Mouse (Mus musculus) bone marrow, adult 2 months (tissue): ENCODE measurements around the gene Cuta. TPM values are rescaled to one million over a fixed set of nuclear protein-coding genes. Genes with fewer than 3 reads are reported as not detected.
A peak's percentile ranks its signal among the peaks of the same experiment; 100 is the strongest.
"Not testable (repeated sequence)": the region's sequence is repeated elsewhere in the genome, so short reads cannot be mapped to it uniquely, and the experiment has no call there.

ENCODE experiments used
- H3K27ac ChIP-seq: fragments of 200-500 bp; 2 replicates; pipeline ENCODE4 v1.5.1; 2012; ENCODE audit warnings: low read depth, mild to moderate bottlenecking, control low read depth, inconsistent platforms, low read length; ENCODE audit not compliant: control insufficient read depth, poor library complexity, insufficient read depth
- H3K4me1 ChIP-seq: fragments of 200-500 bp; 2 replicates; pipeline ENCODE4 v1.6.1; 2011; ENCODE audit warnings: low read length; ENCODE audit not compliant: control insufficient read depth, insufficient read depth
- H3K4me3 ChIP-seq: fragments of 200-500 bp; replicated peaks from 2 replicates; pipeline ENCODE3; 2011; ENCODE audit warnings: mild to moderate bottlenecking, low read depth, low read length, control low read depth; ENCODE audit not compliant: control insufficient read depth
- CTCF ChIP-seq: fragments of 200-500 bp; IDR thresholded peaks from 2 replicates; pipeline ENCODE4 v1.5.1; 2011; ENCODE audit warnings: low read length, control low read depth; ENCODE audit not compliant: control insufficient read depth, insufficient read depth
- POLR2A ChIP-seq: fragments of 200-500 bp; IDR thresholded peaks from 2 replicates; pipeline ENCODE4 v1.6.1; 2011; ENCODE audit warnings: low read depth, mild to moderate bottlenecking, control low read depth, low read length, borderline replicate concordance; ENCODE audit not compliant: control insufficient read depth
- WGBS: fragments of 180-500 bp; shearing (Covaris S2); methylation state at CpG from one replicate; pipeline ENCODE4 v1.1.7; 2018; 5-methylcytosine and 5-hydroxymethylcytosine counted together
- polyA plus RNA-seq: library from polyadenylated mRNA; stranded (reverse); fragments of >200 nt; gene quantifications from 2 replicates; pipeline ENCODE4 v1.2.4, GENCODE M21; 2011; ENCODE audit warnings: low replicate concordance; ENCODE audit not compliant: missing spikeins, insufficient read depth, insufficient read length

Cuta gene
- polyA plus RNA-seq, result 77.1 and 99.0 TPM in 2 replicates

DNA sequence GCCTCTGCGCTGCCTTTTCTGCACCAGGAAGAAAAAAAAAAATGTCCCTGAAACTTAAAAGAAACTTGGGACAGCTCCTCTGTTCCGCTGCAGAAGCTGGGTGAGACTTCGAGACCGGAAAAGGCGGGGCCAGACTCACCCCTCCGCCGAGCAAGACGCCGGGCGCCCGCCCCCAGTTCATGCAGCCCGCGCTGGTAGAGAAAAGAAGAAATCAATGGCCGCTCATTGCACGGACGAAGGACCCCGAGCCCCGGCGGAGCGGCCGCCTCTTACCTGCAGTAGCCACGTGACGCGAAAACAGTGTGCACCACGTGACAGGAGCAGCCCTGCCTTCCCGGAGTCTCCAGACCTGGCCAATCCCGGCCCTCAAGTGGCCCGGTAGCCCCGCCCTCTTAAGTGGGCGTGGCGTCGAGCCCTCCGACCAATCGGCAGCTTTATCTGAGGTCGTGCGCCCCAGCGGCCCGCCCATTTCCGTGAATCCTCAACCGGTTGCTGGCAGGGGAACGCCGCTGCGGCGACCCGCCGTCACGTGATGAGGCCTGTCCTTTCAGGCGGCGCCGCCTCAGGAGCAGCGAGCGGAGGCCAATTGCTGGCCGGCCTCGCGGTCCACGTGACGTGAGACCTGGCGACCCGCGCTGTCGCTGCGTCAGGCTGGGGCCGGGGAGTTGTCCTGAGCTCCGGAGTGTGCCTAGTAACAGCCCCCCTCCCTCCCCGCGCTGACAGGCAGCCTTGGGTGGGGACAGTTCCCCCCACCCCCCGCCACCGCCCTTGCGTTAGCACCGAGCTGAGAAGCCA lies at the start of gene Cuta:
TSS of gene Cuta (minus strand) at position 392 of the 795 bp plus-strand sequence.
- peaks cover 1% of the 10 kb centered on the region; the same call in 1 of the 2 replicates for H3K4me1 ChIP-seq
- peak within 1 kb of the TSS; percentile 70 for H3K4me3 ChIP-seq
- under 1% methylated on average over 70 of the region's 70 CpGs for WGBS
- H3K27ac ChIP-seq, result peak within 1 kb of the TSS; percentile 81
- TF ChIP-seq CTCF (no peak), POLR2A (peak; percentile 95)

GRCm38 (mm10) chr17:26985503-26986179 lies 46.3 kb upstream of the Cuta start:
- no peak for TF ChIP-seq POLR2A
- no peak for TF ChIP-seq CTCF
- H3K4me3 ChIP-seq, result no peak overlapping the region

GRCm38 (mm10) chr17:26983382-26983781 lies 44.0 kb upstream of the Cuta start:
- TF ChIP-seq CTCF (no peak), POLR2A (no peak)
- 89% methylated on average over 4 of the region's 4 CpGs for WGBS
- Histone ChIP-seq H3K4me3 (no peak overlapping the region), H3K27ac (no peak overlapping the region), H3K4me1 (peaks cover 3% of the 10 kb centered on the region; the same call in 1 of the 2 replicates)

More at GRCm38 (mm10) chr17:26985503-26986179, 46.3 kb upstream of the Cuta start:
- 85% methylated on average over 10 of the region's 10 CpGs for WGBS
- no peak overlapping the region for H3K27ac ChIP-seq
- no peaks in the 10 kb centered on the region; the same call in 1 of the 2 replicates for H3K4me1 ChIP-seq

DNA sequence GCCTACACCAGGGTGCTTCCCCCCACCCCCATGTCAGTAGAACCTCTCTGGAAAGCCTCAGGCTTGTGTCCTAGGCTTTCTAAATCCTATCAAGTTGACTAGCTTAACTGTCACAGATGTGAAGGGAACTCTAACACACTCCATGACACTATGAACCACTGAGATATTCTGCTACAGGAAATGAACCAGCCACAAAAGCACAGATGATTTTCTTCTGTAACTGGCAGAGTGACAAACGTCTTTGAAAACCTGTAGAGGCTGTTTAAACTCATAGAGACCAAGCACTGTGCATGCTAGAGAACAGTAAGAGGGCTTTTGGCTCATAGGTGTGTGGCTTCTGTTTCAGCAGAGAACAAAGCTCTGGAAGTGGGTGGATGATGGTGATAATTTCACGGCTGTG lies 41.7 kb upstream of the Cuta start:
- WGBS, result 6% methylated on average over 2 of the region's 2 CpGs
- peaks cover 3% of the 10 kb centered on the region; the same call in 1 of the 2 replicates for H3K4me1 ChIP-seq
- no peak overlapping the region for H3K4me3 ChIP-seq
- TF ChIP-seq CTCF (no peak), POLR2A (no peak)
- H3K27ac ChIP-seq, result no peak overlapping the region

DNA sequence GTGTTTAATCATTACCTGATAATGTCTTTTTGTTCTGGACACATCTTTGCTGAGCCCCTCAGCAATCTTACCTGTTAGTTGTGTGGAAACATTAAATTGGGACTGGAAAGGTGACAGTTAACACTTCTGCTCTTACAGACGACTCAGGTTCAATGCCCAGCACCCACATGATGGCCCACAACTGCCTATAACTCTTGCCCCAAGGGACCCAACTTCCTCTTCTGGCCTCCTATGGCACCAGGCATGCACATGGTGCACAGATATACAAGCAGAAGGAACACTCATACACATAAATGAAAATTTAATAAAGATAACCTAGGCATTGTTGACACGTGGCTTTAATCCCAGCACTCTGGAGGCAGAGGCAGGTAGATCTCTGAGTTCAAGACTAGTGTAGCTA lies 40.1 kb upstream of the Cuta start:
- H3K4me1 ChIP-seq, result peaks cover 3% of the 10 kb centered on the region; the same call in 1 of the 2 replicates
- no peak overlapping the region for H3K4me3 ChIP-seq
- no peak for TF ChIP-seq POLR2A
- TF ChIP-seq CTCF, result no peak
- H3K27ac ChIP-seq, result no peak overlapping the region
- WGBS, result 21% methylated on average over 2 of the region's 2 CpGs

DNA sequence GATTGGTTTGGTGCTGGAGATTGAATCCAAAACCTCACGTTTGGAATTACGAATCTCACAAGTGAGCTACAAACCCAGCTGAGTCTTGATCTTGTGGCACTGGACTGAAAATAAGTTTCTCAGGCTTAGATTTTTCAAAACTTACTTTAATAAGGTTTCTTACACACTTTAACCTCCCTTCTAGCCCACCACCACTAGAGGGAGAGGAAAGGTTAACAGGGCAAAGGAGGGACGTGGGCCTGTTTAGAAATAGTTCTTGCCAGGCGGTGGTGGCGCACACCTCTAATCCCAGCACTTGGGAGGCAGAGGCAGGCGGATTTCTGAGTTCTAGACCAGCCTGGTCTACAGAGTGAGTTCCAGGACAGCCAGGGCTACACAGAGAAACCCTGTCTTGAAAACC lies 38.0 kb upstream of the Cuta start:
- WGBS, result 83% methylated on average over 6 of the region's 6 CpGs
- H3K27ac ChIP-seq, H3K4me3 ChIP-seq, H3K4me1 ChIP-seq: not testable (repeated sequence)

- no peak overlapping the region for H3K4me3 ChIP-seq
- no peak for TF ChIP-seq CTCF
- no peak for TF ChIP-seq POLR2A
- peaks cover 3% of the 10 kb centered on the region; the same call in 1 of the 2 replicates for H3K4me1 ChIP-seq
- H3K27ac ChIP-seq, result no peak overlapping the region
Measured at GRCm38 (mm10) chr17:26975415-26975814, 36.0 kb upstream of the Cuta start.

- no peaks in the 10 kb centered on the region; the same call in 1 of the 2 replicates for H3K4me1 ChIP-seq
- no peak overlapping the region for H3K4me3 ChIP-seq
- TF ChIP-seq POLR2A, result no peak
- no peak for TF ChIP-seq CTCF
Measured at GRCm38 (mm10) chr17:26974547-26974946, 35.2 kb upstream of the Cuta start.

More at GRCm38 (mm10) chr17:26974547-26974946, 35.2 kb upstream of the Cuta start:
- WGBS, result 85% methylated on average over 15 of the region's 15 CpGs
- H3K27ac ChIP-seq, result no peak overlapping the region
